Mouse (Mus musculus) mouse trophoblast stem cell (cell line): ENCODE data around the gene Brca1.
"Not testable (repeated sequence)": the region's sequence is repeated elsewhere in the genome, so short reads cannot be mapped to it uniquely, and the experiment has no call there.

ENCODE experiments used
- in situ Hi-C, 2 experiments: fragments of 300-500 bp; cut with MseI, MboI; formaldehyde crosslinking; loops; 2 replicates in 1 of 2; 3 replicates in 1 of 2; pipeline ENCODE4 v1.15.1; 2025

The Brca1 gene

DNA sequence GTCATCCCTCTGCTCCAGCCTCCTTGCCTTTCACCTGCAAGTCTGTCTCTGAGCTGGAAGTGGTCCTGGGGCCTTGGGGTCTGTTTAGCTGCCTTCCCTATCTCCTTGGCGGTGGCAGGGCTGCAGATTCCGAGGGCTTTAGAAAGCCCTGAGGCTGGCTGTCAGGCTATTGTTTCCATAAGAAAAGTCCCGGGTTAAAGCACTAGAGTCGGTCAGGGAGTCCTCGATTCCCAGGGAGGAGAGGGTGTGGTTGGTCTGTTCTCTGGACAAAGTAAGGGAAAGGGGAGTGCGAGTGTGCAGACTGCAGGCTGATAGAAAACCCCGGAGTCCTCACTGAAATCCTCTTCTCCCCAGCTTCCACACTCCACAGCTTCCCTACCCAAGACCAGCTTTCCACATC is 81.5 kb downstream of the Brca1 start:
- in situ Hi-C loops = no loop called here

DNA sequence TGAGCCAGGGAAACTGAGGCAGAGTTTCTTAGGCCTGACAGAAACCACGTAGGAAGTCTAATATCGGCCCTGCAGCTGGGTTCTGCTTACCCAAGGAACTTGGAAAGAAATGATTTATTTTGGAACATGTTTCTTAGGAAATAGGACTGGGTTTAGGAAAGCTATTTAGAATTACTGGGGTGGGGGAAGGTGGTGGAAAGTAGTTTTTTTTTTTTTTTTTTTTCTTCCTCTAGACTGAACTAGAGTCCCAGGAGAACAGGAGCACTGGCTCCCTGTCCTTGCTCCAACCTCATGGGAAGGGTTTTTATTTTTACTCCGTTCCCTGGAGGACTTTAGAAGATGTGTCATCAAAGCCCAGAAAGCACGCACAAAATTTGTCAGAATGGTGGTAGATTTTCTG is 82.6 kb downstream of the Brca1 start:
- in situ Hi-C loops = no loop called here

DNA sequence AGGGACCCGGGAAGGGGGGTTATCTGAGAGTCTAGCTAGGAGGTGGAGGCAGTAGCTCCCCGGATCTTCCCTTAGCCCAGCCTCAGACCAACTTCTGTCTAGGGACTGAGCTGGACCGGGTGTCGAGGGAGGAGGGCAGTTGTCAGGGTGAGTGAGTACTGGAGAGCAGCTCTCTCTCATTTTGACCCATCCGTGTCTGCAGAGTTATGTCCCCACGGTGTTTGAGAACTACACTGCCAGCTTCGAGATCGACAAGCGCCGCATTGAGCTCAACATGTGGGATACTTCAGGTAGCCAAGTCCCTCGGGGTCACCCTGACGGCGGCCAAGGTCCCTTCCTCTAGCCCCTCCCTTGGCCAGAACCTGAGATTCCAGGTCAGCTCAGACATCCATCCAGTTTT is 83.0 kb downstream of the Brca1 start:
- in situ Hi-C loops = no loop called here

DNA sequence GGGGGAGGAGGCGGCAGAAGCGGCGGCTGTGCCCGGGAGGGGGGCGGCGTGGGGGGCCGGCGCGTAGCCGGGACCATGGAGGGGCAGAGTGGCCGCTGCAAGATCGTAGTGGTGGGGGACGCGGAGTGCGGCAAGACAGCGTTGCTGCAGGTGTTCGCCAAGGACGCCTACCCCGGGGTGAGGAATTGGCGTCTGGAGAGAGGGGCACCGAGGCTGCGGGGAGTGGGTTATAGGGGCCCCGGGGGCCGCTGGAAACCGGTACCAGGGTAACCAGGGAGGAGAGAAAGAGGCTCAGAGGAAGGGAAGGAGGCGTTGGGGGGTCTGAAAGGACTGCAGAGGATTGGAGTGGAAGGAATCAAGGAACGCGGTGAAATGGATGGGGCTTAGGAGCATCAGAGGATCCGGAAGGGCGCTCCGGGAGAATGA is 83.5 kb downstream of the Brca1 start:
- in situ Hi-C loops = no loop called here

DNA sequence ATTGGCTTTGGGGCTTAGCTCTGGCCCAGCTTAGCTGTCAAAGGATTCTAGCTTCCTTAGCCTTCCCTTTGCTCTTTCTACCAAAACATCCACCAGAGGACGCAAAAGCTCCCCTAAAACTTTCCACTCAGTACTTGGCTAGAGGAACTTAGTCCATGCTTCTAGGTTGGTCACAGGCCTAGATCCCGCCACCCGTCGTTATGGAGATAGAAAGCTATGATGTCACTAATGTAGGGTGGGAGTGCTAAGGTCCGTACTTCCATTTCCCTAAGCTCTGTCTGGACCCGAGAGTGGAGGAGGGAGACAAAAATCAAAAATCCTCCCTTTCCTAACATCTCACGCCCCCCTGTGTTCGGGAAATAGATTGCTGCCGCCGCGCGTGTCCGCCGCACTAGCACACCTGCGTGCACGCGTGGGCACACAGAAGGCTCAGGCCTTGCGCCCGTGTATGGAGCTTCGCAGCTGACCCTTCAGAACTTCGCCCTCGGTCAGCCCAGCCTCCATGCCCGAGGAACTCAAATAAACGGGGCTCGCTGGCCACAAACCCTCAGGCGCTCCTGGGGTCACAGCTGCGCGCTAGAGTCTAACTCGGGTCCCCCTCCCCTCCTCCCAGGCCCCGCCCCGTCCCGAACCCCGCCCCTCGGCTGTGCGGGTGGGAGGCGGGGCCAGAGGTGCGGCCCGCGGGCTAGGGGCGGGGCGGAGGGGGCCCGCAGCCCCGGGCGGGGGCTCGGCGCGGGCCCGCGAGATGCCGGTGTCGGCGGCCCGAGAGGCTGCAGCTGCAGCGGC is 84.1 kb downstream of the Brca1 start:
- in situ Hi-C loops = no loop called here

DNA sequence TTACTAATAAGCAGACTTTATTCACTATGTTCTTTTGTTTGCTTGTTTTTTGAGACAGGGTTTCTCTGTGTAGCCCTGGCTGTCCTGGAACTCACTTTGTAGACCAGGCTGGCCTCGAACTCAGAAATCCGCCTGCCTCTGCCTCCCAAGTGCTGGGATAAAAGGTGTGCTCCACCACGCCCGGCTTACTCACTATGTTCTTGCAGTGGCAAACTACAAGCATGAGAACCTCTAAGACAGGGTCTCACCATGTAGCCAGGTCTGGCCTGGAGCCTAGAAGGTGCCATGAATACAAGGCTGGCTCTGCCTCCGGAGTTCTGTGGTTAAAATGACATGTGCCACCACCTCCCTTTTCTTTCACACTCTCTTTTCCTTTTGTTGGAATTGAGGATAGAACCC is 85.2 kb downstream of the Brca1 start:
- in situ Hi-C loops = not testable (repeated sequence)

DNA sequence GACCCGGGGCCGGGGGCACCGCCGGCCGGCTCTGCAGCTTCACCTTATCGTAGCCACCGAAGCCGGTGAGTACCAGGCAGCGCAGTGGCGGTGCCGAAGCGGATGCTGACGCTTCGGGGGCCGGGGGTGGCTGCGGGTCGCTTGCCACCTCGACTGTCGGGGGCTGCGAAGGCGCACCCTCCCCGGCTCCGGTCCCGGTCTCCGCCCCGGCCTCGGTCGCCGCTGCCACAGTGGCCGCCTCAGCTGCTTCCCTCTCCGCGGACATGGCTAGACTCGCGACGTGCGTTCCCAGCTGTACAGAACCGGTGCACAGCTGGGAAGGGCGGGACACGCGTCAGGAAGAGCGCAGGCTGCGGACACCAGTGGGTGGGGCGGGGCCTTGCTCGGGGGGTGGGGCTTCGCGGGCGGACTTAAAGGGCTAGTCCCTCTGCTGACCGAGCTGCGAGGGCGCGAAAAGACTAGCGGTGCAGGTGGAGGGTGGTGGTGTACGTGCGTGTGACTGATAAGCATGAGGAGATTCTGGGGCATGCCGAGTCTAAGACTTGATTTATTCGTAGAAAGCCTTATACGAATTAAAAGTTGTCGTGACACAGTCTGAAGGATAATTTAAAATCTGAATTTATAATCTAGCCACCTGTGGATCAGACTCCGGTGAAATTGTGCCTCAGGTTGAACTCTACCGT is 85.7 kb downstream of the Brca1 start, which contains the start of gene Vat1:
Vat1 (minus strand) TSS at position 362 of the 683 bp plus-strand sequence.
- in situ Hi-C loops = no loop called here

DNA sequence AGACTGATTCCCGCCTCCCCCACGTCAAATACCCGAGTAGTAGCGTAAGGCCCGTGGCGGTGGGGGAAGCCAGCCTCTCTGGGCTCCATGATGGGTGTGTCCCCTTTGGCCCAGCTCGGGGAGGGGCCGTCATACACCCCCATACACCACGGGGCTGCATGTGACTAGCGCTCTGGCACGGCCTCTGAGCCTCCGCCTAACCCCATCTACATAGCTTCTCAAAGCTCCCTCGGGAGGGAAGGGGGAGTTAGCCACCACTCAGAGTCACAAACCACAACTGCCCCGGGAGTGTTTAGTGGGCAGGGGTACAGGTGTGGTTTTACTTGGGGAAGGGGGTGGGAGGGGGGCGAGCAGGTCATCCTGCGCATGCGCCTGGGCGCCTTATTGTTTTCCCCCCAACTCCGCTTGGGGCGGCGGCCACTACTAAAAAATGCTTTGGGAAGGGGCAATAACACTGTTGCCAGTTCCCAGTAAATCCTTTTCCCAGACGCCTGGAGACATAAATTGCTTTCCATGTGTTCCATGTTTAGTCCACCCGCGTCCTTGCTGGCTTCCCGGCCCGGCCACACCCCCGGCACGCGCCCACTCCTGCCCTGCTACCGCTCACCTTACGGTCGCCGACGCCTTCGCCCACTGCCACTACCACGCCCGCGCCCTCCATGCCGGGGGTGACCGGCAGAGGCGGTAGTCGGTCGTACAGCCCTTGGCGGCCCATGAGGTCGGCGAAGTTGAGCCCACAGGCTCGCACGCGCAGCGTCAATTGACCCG is 86.5 kb downstream of the Brca1 start:
- in situ Hi-C loops = no loop called here

DNA sequence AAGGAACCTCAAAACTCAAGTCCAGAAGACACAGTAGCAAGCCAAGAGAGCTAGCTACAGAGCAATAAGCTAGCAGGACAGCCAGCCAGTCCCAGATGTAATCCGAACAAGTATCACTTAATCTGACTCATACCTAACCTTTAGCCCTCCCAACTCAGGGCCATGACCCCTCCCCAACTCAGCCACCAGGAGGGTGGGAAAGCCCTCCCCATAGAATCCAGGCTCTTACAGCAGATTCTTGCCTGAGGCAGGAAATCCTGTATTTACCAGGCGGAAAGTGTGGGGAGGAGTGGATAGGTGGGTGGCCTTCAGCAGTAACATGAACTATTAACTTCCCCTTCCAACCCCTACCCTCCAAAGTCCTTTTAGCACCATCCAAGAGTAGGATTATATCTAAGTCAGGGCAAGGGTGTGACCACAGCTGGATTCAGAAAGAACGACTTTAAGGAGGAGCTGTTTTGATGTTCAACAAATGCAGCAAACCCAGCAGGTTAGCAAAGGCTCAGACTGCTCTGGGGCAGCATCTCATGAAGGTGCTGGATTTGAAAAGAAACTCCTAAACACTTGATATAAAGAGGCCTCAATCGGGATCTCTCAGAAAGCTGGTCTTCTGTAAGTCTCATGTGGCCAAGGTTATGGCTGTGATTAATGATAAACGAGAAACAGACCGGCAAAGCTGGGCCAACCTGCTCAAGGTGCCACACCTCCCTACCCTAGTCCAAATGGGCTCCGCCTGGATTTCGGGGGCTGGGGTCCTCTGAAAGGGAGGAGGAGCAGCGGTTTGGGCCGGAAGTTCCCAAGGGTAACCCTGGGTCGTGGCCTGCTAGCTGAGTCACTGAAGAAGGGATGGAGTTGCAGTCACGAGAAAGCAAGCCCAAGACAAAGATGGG is 87.3 kb downstream of the Brca1 start, which contains the start of gene Rnd2:
Rnd2 (plus strand) TSS at position 789 of the 890 bp plus-strand sequence.
- in situ Hi-C loops = no loop called here

DNA sequence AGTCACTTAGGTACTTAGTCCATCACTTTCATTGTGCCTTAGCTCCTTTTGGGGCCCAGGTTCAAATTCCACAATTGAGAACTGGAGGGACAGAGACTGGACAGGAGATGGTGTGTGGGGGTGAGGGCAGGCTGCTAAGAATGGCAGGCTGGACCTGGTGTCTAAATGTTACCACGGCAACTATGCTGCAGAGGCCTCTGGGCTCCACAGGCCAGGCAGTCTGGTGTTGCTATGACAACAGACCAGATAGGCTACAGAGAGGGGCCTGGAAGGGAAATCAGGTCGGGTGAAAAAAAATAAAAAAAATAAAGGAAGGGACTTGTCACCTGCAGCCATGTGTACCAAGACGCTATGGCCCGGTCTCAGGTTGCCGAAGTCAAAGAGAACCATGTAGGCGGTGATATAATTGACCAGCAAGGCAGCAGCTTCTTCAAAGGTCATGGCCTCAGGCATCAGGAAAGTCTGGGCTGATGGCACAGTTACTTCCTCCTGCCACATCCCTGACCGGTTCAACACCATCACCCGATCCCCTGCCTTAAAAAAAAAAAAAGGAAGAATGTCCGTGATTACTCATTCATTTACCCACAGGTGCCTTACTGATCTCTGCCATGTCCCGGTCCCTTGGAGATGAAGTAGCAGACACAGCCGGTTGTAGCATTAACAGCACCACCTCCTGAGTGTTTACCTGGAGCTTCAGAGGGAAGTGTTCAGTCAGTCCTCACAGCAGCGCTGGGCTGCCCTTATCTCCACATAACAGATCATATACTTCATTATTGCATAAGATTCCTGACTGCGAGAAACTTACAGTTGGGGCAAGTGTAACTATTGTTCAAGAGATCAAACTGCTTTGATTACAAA is 88.9 kb downstream of the Brca1 start:
- in situ Hi-C loops = no loop called here

DNA sequence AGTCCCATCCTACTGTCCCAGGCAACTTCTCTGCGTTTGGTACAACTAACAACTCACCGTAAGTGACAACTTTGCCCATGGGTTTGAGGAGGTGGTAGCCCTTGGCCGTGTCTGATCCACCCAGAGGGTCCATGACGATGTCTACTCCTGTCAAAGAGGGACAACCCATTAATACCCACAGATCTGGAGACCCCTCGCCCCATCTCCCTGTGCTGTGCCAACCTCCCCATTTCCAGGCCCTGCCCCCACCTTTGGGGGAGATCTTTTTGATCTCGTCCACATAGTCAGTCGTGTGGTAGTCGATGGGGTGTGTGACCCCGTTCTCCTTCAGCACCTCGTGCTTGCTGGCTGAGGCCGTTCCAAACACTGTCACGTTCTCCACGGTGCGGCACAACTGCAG is 89.6 kb downstream of the Brca1 start:
- in situ Hi-C loops = no loop called here

DNA sequence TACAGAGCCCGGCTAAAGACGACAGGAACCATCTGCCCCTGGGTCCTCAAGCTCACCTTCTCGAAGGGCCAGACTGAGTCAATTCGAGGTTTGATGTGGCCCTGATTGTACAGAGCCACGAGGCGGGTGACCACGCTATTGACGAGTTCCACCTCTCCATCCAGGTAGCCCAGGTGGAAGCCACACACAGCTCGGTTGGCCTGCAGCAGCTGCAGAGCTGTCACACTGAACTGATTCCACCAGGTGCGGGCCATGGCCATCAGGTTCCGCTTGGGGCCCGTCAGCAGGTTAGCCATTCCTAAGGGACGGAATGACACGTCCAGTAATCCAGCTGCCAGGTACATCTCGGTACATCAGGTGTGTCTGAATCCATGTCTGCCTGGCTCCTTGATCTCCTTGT is 91.4 kb downstream of the Brca1 start:
- in situ Hi-C loops = no loop called here

DNA sequence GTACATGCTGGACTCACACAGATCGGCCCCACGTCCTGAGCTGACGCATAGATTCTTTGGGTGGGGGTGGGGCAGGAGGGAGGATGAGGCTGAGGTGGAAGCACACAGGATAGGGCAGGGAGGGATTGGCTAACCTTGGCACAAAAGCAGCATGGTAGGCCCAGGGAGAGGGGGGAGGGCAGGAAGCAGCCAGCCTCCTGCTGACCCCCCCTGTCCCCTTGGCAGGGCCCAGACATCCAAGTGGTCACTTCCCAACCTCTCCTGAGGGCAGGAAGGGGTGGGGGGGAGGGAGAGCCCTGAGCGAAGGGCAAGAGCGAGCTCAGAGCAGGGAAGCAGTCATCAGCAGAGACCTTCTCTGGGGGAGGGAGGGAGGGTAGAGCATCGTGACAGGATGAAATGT is 92.0 kb downstream of the Brca1 start:
- in situ Hi-C loops = no loop called here

DNA sequence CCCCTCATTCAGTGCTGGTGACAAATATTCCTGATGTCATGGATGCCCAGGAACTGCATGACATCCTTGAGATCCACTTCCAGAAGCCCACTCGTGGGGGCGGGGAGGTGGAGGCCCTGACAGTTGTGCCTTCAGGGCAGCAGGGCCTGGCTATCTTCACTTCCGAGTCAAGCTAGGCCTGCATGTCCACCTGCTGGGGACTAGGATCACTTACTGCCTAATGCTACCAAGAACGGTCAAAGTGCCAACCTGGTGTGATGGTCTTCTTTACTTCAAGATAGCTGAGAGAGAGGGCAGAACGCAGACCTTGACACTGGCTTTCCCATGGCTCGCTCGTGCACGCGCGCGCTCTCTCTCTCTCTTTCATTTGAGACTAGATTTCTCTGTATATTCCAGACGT is 93.5 kb downstream of the Brca1 start:
- in situ Hi-C loops = no loop called here

DNA sequence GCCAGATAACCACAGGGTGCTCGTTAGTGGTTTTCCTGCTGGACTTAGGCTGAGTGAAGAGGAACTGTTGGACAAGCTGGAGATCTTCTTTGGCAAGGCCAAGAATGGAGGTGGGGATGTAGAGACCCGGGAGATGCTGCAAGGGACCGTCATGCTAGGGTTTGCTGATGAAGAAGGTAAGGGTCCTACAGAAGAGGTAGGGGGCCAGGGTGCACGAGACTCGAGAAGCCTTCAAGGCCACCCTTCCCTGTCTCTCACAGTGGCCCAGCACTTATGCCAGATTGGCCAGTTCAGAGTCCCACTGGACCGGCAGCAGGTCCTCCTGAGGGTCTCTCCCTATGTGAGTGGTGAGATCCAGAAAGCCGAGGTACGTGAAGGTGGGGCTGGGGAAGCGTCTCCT is 94.1 kb downstream of the Brca1 start:
- in situ Hi-C loops = no loop called here

DNA sequence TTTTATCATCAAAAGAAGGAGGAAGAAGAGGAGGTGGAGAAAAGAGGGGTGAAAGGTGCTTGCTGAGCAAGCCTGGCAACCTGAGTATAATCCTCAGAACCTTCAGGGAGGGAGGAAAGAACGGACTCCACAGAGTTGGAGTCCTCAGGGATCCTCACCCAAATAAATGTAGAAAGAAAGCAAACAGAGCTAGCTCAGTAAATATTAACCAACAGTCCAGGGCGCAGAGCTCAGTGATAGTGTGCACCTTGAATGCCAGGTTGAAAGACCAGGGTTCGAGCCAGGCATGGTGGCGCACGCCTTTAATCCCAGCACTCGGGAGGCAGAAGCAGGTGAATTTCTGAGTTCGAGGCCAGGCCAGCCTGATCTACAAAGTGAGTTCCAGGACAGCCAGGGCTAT is 96.1 kb downstream of the Brca1 start:
- in situ Hi-C loops = no loop called here

DNA sequence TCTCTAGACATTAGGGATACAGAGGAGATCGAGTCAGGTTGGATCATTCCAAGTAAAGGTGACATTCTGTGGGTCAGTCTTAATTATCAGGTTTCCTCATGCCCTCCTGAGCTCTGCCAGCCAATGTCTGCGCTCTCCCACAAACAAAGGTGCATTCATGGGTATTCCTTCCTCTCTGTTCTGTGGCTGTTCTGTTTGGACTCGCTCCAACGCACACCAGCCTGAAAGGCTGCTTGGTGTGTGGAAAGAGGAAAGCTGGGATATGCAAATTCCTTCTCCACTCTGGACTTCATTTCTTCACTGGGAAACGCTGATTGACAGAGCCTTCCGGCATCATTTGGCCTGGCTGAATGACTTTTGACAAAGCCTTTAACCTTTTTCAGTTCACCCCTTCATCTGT is 97.1 kb downstream of the Brca1 start:
- in situ Hi-C loops = no loop called here

DNA sequence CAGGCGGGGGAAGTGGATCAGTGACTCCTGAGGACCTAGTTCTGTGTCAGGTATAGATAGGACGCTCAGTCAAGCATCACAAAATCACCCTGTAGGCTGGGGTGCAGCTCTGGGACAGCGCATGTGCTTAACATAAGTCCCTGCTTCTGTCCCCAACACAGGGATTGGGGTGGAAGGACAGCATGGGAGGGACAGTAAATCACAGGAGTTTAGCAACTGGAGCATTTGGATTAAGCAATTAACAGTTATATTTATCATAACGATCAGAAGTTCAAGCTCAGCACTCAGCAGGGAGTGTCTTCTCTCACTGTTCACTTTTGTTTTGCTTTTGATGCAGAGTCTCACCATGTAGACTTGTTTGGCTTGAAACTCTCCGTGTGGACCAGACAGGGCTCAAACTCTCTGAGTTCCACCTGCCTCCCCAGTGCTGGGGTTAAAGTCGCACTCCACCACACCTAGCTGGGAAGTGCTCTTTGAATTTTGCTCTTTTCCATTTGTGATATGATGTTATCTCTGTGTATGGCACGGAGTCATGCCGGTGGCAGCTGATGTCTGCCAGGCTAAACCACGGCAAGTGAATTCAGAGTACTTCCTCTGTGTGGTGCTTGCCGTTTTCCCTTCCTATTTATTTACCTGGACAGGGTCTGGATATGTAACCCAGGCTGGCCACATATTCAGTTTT is 99.5 kb downstream of the Brca1 start:
- in situ Hi-C loops = no loop called here

DNA sequence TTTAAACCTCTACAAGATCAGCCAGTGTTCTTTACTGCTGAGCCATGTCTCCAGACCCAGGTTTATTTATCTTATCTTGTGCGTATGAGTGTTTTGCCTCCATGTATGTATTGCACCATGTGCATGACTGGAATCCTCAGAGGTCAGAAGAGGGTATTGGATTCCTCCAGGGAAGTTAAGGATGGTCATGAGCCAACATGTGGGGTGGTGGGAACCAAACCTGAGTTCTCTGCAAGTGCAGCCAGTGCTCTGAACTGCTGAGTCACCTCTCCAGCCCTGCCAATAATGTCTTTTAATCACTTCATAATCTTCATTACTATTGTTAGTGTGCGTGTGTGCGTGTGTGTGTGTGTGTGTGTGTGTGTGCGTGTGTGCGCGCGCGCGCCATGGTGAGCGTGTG is 100.2 kb downstream of the Brca1 start:
- in situ Hi-C loops = no loop called here

DNA sequence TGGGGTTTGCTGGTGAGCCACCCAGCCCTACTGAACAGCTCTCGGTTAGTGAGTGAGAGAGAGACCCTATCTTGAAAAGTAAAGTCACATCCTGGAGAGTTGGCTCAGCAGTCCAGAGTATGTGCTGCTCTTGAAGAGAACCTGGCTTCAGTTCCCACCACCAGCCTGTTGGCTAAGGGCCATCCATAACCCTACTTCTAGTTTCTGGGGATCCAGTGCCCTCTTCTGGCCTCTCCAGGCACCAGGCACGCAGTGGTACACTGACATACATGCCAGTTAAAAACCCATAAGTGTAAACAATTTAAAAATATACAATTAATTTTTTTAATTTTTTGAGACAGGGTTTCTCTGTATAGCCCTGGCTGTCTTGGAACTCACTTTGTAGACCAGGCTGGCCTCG is 101.4 kb downstream of the Brca1 start:
- in situ Hi-C loops = no loop called here
